Mouse (Mus musculus) urinary bladder, adult 18-20 months (tissue): ENCODE data around the gene Tmem274.

Source experiments
- DNase-seq, 2 experiments: peaks; one replicate each; pipeline ENCODE4 v3.0.0; 2022; ENCODE audit warnings: low spot score in 2 of 2, mixed read lengths in 2 of 2

Gene Tmem274

DNA sequence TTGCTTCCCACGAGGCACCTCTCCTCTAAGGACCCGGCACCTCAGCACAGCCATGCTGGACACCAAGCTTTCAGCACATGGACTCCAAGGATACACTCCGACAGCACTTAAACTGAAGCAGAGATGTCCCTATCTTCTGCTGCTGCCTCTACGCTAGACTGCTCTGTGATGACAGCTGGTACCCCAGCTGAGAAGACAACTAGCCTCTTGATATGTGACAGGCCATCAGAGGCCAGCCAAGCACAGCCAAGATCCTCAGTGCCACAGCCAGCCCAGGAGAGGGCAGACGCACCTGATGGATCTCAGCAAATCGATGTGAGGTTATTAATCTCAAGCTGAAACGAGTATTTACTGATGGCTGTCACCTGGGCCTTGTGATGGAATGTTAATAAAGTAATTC is 2.1 kb upstream of the Tmem274 start:
- DNase-seq = no peak

DNA sequence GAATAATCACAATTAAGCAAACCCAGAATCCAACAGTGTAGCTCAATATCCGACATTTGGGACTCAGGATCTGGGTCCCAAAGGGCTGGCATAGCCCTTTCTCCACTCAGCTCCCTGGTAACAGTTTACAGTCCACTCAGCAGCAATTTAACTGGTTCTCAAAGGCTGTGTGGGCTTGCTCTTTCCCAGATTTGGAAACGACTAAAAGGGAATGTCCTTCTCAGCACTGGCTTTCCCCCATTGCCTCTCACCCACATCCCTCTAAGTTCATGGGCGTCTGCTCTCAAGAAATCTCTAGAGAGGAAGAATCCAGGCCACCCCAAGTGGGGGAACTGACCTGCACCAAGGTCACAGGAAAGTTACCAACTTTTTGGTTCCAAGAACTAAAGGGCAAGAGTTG is 7.4 kb downstream of the Tmem274 start:
- no peak for DNase-seq

DNA sequence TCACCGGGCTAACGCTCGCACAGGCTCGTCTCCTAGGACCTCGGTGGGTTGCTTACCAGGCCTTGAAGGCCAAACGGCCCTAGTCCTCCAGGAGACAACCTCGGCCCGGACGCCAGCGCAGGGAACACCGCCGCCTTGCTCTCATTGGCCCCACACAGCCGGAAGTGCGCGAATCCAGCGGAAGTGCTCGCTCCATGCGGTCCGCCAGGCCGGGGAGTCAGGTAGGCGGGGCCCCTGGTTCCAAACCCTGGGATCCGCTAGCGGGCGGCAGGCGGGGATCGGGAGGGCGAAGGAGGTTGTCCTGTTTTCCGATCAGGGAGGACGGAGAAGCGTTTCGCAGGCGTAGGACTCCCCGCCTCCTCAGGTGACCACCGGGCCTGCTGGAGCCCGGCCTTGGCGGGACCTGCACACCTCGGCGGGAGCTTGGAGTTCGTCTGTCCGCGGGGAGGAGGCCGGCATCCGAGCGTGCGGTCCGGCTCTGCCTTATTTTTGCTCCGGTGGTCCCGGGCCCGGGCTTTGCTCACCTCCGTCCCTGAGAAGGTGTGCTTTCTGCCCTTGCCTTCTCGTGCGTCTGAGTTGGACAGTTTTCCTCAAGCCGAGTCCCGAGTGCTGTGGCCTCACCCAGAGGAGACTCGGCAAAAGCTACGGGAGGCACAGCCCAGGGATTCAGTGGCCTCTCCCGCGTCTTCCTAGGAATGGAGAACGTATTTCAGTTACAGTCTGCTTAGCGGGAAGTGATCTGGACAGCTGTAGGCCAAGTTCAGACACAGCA is 8.1 kb downstream of the Tmem274 start, which contains the start of the genes Nmnat1 and Lzic:
Gene Nmnat1, minus strand, starts transcription at position 150 of the 772 bp plus-strand sequence.
Gene Lzic, plus strand, starts transcription at position 177 of the 772 bp plus-strand sequence.
- peak; percentile 89 to 90 for DNase-seq

DNA sequence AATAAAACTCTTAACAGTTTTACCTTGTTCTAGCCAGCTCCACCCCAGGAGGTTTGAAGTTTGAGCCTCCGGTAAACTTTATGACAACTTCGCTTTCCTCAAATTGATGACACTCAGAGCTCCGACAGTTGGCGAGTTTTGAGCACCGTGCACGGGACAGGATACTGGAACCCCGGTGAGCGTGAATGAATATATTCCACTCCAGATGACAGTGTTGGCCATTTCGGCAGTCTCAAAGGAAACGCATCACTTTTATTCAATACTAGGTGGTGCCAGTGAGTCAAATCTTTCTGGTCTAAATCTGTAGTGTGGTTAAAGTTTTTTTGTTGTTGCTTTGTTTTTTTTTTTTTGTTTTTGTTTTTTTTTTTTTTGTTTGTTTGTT is 8.6 kb downstream of the Tmem274 start:
- no peak for DNase-seq

DNA sequence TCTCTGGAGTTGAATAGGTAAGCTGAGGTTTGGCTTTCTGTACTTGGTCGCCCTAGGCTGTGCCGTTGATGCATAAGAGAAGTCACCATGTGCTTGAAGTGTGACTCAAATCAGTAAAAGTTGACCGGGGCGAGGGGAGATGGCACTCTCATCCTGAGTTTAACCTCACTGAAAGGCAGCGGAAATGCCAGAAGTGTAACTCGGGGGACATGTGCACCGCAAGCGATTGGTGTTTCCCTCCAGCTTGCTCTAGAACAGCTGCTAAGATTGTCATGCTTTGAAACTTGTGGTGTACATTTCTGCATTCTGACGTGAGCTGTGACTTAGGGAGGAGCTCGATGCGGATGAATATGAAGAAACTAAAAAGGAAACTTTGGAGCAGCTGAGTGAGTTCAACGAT is 10.6 kb downstream of the Tmem274 start:
- DNase-seq = no peak

DNA sequence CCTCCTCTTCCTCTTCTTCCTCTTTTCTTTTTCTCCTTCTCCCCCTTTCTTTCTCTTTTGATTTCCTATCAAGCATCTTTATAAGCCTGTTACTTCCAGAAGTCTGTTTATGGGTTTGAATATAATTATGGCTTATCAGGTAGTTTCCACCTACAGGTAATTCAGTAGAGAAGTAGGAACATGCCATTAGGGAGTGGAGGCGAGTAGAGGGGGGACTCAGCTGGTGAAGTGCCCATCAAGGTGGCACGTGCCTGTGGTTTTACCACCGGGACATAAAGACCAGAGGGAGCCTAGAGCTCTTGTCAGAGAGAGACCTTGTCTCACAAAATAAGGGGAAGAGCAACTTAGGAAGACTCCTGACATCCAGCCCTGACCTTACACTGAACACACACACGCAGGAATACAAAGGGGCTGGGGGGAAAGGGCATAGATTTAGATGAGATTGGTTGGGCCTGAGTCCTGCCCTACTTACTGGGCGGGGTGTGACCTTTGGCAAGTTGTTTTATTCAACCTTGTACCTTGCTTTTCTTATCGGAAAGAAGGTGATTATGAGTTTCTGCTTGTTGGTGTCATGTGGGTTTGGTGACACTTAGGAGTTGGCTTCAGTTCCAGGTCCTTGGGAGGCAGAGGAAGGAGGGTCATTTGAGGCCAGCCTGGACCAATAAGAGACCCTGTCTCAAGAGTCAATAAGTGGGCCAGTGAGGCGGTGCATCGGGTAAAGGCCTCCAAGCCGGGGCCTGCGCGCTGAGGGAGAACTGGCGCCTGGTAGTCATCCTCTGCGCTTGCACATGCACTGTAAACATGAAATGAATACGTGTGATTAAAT is 12.4 kb downstream of the Tmem274 start:
- DNase-seq = peak in 1 of 2 experiments; percentile 5

DNA sequence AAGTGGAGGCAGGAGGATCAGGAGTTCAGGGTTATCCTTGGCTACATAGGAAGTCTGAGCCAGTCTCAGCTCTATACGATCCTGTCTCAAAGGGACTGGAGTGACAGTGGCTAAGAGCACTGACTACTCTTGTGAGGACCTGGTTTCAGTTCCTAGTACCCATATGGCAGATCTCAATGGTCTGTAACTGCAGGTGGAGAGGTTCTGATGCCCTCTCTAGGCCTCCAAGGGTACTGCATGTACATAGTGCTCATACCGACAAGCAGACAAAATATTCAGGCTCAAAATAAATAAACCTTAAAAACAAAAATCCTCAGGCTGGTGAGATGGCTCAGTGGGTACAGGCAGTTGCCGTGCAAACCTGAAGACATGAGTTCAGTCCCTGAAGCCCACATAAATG is 14.0 kb downstream of the Tmem274 start:
- DNase-seq = no peak

DNA sequence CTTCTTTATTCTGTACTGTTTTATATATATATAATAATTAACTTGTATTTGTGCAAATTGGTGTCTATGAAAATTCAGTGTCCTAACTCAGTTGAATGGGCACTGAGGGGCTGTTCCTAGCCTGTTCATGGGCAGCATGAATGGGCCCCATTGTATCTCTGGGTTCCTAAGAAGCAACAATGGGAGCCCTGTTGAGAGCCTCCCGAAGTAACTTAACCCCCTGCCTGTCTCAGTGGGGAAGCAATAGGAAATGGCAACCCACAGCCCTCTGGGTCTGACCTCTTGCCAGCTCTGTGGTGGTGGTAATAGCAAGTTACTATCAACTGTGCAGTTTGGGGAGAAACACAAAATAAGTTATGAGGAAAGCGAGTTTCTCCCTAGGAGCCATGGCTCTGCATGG is 19.4 kb downstream of the Tmem274 start:
- DNase-seq = no peak

DNA sequence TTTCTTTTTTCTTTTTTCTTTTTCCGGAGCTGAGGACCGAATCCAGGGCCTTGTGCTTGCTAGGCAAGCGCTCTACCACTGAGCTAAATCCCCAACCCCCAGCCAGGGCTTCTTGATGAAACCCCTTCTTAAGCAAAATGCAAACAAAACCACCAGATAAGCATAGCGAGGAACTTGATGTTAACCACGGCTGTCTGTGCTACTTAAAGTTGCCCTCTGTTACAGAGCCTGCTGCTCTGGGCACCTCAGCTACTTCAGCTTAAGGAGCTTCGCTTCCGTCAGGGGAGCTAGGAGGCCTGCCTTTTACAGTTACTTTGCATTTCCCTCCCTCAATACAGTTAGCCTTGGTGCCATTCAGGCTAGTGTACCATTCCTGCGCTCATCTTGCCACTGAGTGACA is 21.7 kb downstream of the Tmem274 start:
- no peak for DNase-seq

DNA sequence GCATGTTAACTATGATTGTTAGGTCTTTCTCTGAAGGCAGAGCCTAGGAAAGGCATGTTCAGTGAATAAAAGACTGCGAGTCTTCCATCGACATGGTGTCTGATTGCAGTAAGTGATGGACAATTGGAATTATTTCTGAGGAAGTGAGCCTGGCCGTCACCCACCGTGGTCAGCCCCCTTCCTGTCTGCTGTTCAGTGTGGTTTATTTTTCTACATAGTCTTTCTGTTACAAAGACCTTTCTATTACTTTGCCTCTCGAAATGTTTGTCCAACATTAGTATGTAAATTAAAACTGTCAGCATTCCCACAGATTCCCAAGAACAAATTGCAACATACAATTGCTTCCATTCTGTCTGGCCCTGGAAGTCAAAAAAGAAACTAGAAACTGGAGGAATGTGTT is 22.6 kb downstream of the Tmem274 start:
- DNase-seq = no peak

DNA sequence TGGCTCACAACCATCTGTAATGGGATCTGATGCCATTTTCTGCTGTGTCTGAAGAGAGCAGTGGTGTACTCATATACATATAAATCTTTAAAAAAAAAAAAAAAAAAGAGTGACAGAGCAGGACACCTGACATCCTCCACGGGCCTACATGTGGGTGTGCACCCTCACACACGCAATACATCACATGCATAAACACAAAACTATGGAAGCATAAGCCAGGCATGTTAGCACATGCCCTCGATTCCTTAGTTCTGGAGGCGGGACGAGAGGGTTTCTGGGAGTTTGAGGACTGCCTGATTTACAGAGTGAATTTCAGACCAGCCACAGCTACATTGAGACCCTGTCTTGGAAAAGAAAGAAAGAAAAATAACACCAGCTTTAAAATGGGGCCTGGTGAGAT is 27.2 kb downstream of the Tmem274 start:
- no peak for DNase-seq

DNA sequence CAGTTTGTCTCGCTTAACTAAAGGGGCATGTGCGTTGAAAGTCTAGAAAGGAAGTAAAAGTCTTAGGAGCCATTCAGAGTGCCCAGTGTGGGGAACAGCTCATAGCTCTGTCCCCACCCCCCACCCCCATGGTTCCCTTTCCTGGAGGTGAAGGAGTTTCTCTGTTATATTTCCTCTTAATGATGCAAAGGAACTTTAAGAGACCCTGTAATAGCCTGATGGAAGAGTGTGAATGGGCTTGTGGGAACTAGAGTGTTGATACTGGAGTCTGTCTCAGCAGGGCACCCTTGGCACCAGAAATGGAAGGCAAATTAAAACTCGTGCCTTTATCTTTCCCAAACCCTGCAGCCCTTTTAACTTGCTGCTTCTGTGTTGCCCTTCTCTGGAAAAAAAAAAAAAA is 27.7 kb downstream of the Tmem274 start:
- no peak for DNase-seq

DNA sequence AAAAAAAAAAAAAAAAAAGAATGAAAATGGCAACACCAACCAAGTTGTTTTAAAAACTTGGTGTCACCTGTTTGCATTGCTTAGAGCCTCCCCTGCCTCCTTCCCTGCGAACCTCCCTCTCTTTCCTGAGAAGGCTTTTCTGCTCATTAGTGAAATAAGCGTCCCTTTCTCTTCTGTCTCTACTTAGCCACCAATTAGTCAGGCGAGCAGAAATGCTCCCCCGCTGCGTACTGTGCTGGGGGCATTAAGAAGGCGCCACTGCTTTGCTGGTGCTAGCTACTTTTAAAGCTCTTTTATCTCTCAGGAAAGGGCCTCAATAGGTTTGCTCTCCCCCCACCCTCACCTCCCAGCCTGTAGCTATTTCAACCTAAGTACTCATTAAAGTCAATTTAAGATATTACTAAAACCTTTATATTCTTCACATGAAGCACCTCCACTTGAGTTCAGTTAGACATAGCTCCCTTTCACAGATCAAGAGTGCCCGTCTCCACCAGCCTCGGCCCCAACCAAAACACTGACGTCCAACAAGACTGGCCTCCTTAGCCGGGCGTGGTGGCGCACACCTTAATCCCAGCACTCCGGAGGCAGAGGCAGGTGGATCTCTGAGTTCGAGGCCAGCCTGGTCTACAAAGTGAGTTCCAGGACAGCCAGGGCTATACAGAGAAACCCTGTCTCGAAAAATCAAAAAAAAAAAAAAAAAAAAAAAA is 28.2 kb downstream of the Tmem274 start:
- DNase-seq = no peak

DNA sequence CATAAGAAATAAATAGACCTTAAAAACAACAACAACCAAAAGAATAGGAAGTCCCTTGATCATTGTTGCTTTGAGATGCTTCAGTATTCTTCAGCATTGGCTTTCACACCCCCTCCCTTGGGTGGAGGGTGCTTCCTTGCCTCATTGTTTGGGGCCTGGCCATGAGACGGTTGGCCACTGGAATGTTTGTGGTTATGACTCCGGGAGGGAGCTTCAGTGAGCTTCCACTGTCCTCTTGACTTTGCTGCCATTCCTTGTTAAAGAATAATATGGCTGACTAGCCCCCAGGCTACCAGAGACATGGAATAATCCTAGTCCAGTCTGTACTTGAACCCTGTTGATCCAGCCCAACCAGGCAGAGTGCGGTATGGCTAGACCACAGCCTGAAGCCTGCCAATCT is 29.7 kb downstream of the Tmem274 start:
- no peak for DNase-seq

DNA sequence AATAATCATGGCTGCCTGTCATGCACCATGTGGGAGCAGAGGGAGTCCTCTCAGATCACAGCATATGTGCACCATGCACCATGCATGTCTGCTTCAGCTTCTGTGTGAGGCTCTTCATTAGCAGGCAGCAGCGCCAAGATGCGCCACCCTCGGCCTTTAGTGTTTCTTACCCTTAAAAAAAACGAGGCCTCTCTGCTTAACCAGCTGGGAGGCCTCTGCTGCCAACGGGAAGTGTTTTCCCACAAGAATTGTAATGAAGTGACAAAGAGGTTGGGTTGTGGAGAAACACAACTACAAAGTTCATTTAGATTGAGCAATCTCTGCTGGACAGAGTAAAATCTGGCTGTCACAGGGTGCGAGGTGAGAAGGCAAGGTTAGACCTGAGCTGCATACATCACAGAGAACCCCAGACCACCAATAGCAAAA is 34.1 kb downstream of the Tmem274 start:
- DNase-seq = no peak

DNA sequence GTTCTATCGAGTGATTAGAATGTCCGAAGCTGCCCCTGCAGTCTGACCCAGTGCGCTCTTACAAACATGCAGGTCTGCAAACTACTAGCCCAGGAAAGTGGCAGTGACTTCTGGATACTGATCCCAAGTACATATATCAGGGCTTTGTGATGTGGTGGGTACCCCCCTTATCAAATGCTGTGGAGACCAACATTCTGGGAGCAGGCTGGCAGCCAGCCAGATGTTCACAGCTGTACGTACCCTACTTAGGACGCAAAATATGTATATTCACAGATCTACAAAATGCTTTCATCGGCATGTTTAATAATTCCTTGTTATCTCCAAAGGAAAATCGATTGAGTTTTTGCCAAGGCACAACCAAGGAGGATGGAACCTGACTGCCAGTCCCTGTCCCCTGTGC is 34.9 kb downstream of the Tmem274 start:
- DNase-seq = no peak

DNA sequence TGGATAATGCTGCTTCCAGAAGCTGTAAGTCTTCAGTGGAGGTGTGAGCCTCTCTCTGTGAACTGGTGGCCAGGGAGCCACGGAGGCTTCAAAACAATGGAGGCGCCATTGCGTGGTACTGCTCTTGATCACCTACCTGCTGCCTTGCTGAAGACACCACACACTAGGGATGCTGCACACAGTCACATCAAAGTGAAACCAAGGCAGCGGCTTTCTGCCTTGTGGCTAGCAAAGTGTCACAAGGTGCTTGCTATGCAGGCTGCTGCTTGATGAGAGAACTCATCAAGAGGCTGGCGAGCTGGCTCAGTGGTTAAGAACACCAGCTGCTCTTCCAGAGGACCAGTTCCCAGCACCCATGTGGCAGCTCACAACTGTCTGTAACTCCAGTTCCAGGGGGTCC is 38.5 kb downstream of the Tmem274 start:
- no peak for DNase-seq

DNA sequence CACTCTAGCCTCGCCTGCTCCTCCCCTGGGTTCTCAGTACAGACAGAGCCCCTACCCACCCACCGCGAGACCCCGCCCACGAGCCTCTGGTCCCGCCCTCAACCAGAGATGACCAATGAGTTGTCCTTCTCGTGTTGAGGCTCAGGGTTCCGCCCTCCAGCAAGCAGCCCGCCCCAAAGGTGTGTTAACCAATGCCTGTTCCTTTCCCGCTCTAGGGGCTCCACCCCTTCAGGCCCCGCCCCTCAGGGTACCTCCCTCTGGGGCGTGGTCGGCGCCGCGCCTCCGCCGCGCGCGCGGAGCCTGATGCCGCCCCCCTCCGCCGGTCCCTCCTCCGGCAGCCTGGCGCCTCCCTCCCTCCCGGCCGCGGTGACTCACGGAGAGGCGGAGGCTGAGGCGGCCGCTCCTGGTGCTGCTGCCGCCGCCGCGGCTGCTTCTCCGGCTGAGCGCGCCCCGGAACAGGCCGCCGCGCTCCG is 40.7 kb downstream of the Tmem274 start, which contains the start of gene Ctnnbip1:
Gene Ctnnbip1, plus strand, starts transcription at position 369 of the 473 bp plus-strand sequence.
- DNase-seq = peak; percentile 96 to 98

DNA sequence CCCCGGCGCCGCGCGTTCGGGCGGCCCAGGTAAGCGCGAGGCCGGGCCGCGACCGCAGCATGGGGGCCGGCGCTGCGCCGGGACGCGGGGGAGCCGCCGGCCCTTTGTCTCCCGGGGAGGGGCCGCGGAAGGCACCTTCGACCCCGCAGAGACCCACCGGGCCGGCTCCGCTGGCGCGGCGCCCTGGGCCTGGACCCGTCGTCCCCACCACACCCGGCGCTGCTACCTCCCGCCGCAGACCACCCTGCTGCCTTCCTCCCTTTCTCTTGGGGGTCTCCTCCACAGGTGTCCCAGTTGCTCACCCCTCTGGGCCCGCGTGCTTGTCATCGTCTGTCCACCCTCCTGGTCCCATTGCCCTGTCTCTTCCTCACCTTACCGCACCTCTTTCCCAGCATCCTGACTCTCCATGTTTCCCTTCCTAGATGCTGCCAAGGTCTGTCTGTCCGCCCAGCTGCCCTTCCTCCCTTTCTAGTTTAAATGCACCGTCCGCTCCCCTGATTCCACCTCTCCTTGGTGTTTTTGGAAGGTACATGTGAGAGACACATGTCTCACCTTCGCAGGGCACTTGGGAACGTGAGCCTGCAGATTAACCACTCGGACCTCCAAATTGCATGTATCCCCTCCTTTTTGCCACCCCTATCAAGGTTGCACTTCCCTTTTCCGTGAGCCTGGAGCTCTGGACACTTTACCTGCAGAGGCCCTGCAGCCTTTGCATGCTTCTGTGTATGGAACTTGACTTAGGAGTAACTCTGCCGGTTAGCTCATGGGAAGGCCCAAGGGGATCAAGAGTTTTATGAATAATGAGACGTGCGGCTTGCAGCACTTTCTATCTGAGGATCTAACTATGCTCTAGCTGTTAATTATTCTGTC is 41.4 kb downstream of the Tmem274 start:
- DNase-seq = peak; percentile 3 to 26

DNA sequence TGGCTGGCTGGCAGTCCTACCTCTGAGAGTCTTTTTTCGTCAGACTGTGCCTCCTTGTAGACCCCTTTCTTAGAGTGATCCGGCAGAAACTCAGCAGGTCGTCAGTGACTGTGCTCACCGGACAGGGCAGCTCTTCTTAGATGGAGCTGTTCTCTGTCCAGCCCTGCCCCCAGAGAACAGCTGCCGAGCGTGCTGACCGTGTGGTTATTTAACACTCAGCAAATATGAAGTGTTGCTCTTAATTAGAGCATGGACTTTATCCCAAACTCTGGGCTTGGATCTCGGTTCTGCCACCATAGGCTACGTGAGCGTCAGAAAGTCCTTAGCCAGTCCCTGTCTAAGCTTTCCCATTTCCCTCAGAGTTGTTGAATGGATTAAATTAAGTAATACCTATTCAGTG is 44.1 kb downstream of the Tmem274 start:
- no peak for DNase-seq

DNA sequence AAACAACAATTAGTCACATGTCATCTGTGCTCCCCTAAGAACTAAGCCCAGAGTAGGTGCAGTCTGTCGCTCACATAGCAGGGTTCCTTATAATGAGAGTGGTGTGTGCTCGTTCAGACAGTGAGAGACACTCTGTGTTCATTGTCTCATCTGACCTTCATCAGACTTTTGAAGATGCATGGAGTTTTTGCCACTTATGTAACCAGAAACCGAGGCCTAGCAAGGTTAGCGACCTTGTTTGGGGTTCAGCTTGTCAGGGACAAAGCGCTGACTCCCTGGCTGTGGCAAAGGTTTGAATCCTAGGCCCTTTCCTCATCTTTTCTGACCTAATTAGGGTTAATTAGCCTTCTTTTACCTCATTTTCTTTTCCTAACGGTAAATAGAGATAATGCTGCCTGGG is 46.8 kb downstream of the Tmem274 start:
- no peak for DNase-seq
